Mouse (Mus musculus) forebrain, embryonic 11.5 days (tissue): ENCODE results near the gene Samd5. TPM values are rescaled to one million over a fixed set of nuclear protein-coding genes. Genes with fewer than 3 reads are reported as not detected.

Source experiments
- ATAC-seq: fragments of 200-750 bp; cut with Nextera tagmentation; replicated peaks from 2 replicates; pipeline ENCODE4 v1.8.0; 2017; ENCODE audit warnings: moderate TSS enrichment; ENCODE audit not compliant: low FRiP score
- DNase-seq: peaks from one replicate; pipeline ENCODE4 v3.0.0-alpha.2; 2017; ENCODE audit warnings: low spot score
- H3K27ac ChIP-seq: fragments of 300-500 bp; sonication (generic); 2 replicates; pipeline ENCODE4 v1.5.1; 2014; ENCODE audit warnings: low read depth, low read length
- H3K27me3 ChIP-seq: fragments of 300-500 bp; sonication (generic); 2 replicates; pipeline ENCODE4 v1.6.1; 2014; ENCODE audit warnings: mild to moderate bottlenecking, low read length, mixed read lengths; ENCODE audit not compliant: control insufficient read depth, insufficient read depth
- H3K36me3 ChIP-seq: fragments of 300-500 bp; sonication (generic); 2 replicates; pipeline ENCODE4 v1.6.1; 2014; ENCODE audit warnings: mild to moderate bottlenecking, low read length, moderate library complexity, mixed read lengths; ENCODE audit not compliant: control insufficient read depth, insufficient read depth
- H3K4me1 ChIP-seq: fragments of 300-500 bp; sonication (generic); replicated peaks from 2 replicates; pipeline ENCODE4 v1.6.1; 2014; ENCODE audit warnings: low read length, mixed read lengths; ENCODE audit not compliant: control insufficient read depth, insufficient read depth
- H3K4me2 ChIP-seq: fragments of 300-500 bp; sonication (generic); 2 replicates; pipeline ENCODE4 v1.6.1; 2014; ENCODE audit warnings: low read depth, mild to moderate bottlenecking, low read length, moderate library complexity, mixed read lengths; ENCODE audit not compliant: severe bottlenecking
- H3K4me3 ChIP-seq: fragments of 300-500 bp; sonication (generic); 2 replicates; pipeline ENCODE4 v1.5.1; 2014; ENCODE audit warnings: low read depth, low read length
- H3K9ac ChIP-seq: fragments of 300-500 bp; sonication (generic); 2 replicates; pipeline ENCODE4 v1.6.1; 2014; ENCODE audit warnings: low read length
- H3K9me3 ChIP-seq: fragments of 300-500 bp; sonication (generic); 2 replicates; pipeline ENCODE4 v1.6.1; 2016; ENCODE audit warnings: low read length, mixed read lengths; ENCODE audit not compliant: control insufficient read depth
- WGBS: fragments of 180-500 bp; shearing (Covaris S2); extraction: QIAGEN DNeasy Blood & Tissue Kit; methylation state at CpG from one replicate; pipeline ENCODE4 v1.1.7; 2014; 5-methylcytosine and 5-hydroxymethylcytosine counted together
- polyA plus RNA-seq: library from polyadenylated mRNA; unstranded; fragments of >200 nt; fragmentation: Nextera tagmentation; extraction: Ambion mirVana; gene quantifications from 2 replicates; pipeline ENCODE4 v1.2.1, GENCODE M21; 2014

Samd5 gene
- polyA plus RNA-seq, 1 experiment from 2014 or later, result 7.3 TPM

- WGBS, result 32% methylated on average over 4 of the region's 4 CpGs
Observed at GRCm38 (mm10) chr10:9575605-9576004, 99.4 kb downstream of the Samd5 start.

DNA sequence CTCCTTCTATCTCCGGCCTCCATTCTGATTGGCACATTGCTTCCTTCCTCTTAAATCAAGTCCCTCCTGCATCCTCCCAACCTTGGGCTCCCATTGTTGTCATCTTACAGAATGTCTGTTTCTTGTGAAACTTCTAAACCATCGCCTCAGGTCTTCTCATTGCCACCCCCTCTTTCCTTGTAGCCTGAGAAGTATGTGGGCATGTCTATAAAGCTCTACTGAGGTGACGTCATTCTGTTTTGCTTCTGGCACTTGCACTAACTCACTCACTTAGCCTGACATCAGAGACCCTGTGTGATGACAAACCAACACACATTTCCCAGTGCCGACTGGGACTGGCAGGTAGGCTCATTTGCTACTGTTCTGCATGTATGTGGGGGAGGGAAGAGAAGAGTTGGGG lies 100.9 kb downstream of the Samd5 start:
- ATAC-seq (no peak), DNase-seq (no peak)
- H3K27me3 ChIP-seq, result no peaks in the 10 kb centered on the region
- no peaks in the 10 kb centered on the region for H3K9me3 ChIP-seq
- H3K4me3 ChIP-seq, result no peak overlapping the region
- H3K9ac ChIP-seq, result no peak overlapping the region
- 87% methylated on average over 4 of the region's 4 CpGs for WGBS
- H3K27ac ChIP-seq, result no peak overlapping the region
- no peak overlapping the region for H3K4me2 ChIP-seq
- no peaks in the 10 kb centered on the region for H3K4me1 ChIP-seq
- H3K36me3 ChIP-seq, result no peaks in the 10 kb centered on the region

More at GRCm38 (mm10) chr10:9575605-9576004, 99.4 kb downstream of the Samd5 start:
- Histone ChIP-seq H3K27ac (no peak overlapping the region), H3K4me2 (no peak overlapping the region), H3K4me3 (no peak overlapping the region), H3K27me3 (no peaks in the 10 kb centered on the region), H3K9ac (no peak overlapping the region), H3K36me3 (no peaks in the 10 kb centered on the region), H3K4me1 (no peaks in the 10 kb centered on the region), H3K9me3 (no peaks in the 10 kb centered on the region)
- ATAC-seq, result peak; percentile 74
- DNase-seq, result peak; percentile 81

Other genes with a start within 250 kb of the Samd5 start
- 5.8 and 7.1 TPM in 2 replicates for gene Stxbp5, start 225.9 kb upstream of the Samd5 start, polyA plus RNA-seq